In genomic region chr14:22651131-22651952, GRCm38 (mm10) we compare ENCODE assay signal across 11 mouse cellular contexts.
A peak's percentile ranks its signal among the peaks of the same experiment; 100 is the strongest.
DNase-seq lines count a peak whose midpoint lies in the region; ATAC-seq lines count a peak whose summit lies in the region.
"Had no signal": no experiment of that assay in that cellular context is flagged by ENCODE, and none has a peak within 500 bp of the region (broad histone marks: within the 10 kb centered on the region; RNA-seq: fewer than 3 reads in every experiment).

No protein-coding gene starts in this region.

- no peaks in the 10 kb centered on the region for H3K36me3 ChIP-seq in heart, embryonic 14.5 days (ENCODE audit: control insufficient read depth, insufficient read depth, low read length)
- no peaks in the 10 kb centered on the region for H3K36me3 ChIP-seq in limb, embryonic 12.5 days

- H3K27ac ChIP-seq in heart, embryonic 14.5 days (replicated peaks in 1 of 2; ENCODE audit: control insufficient read depth in 1 of 2, insufficient read depth in 1 of 2, low read depth in 2 of 2, low read length in 2 of 2), result no peak overlapping the region
- H3K27ac ChIP-seq in limb, embryonic 12.5 days, result no peak overlapping the region
- H3K27ac ChIP-seq: forebrain, embryonic 13.5 days had no signal

- H3K27me3 ChIP-seq in heart, embryonic 14.5 days (ENCODE audit: control insufficient read depth, insufficient read depth, low read length), result 0 out of 2 replicates have a peak, but pooled peaks cover 3% of the 10 kb centered on the region
- peaks cover 10% of the 10 kb centered on the region for H3K27me3 ChIP-seq in limb, embryonic 12.5 days

- WGBS in heart, embryonic 14.5 days, result 45% methylated on average over 14 of the region's 14 CpGs
- 23% methylated on average over 14 of the region's 14 CpGs for WGBS in limb, embryonic 12.5 days

- no peak overlapping the region for H3K9ac ChIP-seq in heart, embryonic 14.5 days (ENCODE audit: low read length)
- H3K9ac ChIP-seq in limb, embryonic 12.5 days (replicated peaks), result no peak overlapping the region
- H3K9ac ChIP-seq: forebrain, embryonic 13.5 days had no signal

- H3K4me2 ChIP-seq in heart, embryonic 14.5 days (ENCODE audit: low read length), result peak overlapping the region; percentile 51
- H3K4me2 ChIP-seq in limb, embryonic 12.5 days, result peak overlapping the region; percentile 3; the same call in 1 of the 2 replicates
- H3K4me2 ChIP-seq: forebrain, embryonic 13.5 days had no signal

- H3K9me3 ChIP-seq in heart, embryonic 14.5 days (ENCODE audit: control insufficient read depth, low read length), result no peaks in the 10 kb centered on the region
- no peaks in the 10 kb centered on the region for H3K9me3 ChIP-seq in limb, embryonic 12.5 days
- H3K9me3 ChIP-seq: forebrain, embryonic 13.5 days had no signal

- H3K4me1 ChIP-seq in heart, embryonic 14.5 days (ENCODE audit: control insufficient read depth in 2 of 2, insufficient read depth in 2 of 2, low read length in 2 of 2), result peaks cover 26 to 34% of the 10 kb centered on the region in 2 experiments
- H3K4me1 ChIP-seq in limb, embryonic 12.5 days (replicated peaks), result peaks cover 50% of the 10 kb centered on the region

- DNase-seq in heart, postnatal 25 days (ENCODE audit: low spot score), result no peak
- DNase-seq in embryo, embryonic 10 days (ENCODE audit: low spot score), result peak; percentile 77
- peak; percentile 60 for DNase-seq in gastrocnemius, postnatal 25 days
- DNase-seq in cerebellum, postnatal 14 days, result no peak
- no peak for DNase-seq in right cerebral cortex, postnatal 4 days
- DNase-seq: right cerebral cortex, postnatal 25 days had no signal

- no peak for ATAC-seq in heart, embryonic 14.5 days (ENCODE audit: insufficient number of reproducible peaks, insufficient read depth, low FRiP score, low read depth)
- ATAC-seq in limb, embryonic 12.5 days (ENCODE audit: insufficient number of reproducible peaks, insufficient read depth, low FRiP score, low TSS enrichment, low read depth), result peak; percentile 58; the same call in 1 of the 2 replicates
- no peak for ATAC-seq in granulocyte monocyte progenitor cell, adult 5-6 weeks (replicated peaks; ENCODE audit: poor library complexity, severe bottlenecking)
- ATAC-seq: forebrain, embryonic 13.5 days; midbrain, embryonic 16.5 days had no signal

- intact Hi-C loops in heart, postnatal 25 days (cut with DNase I), result no loop called here

- no peak overlapping the region for H3K4me3 ChIP-seq in heart, embryonic 14.5 days (ENCODE audit: control insufficient read depth in 1 of 2, insufficient read depth in 1 of 2, low read depth in 1 of 2, low read length in 2 of 2)
- H3K4me3 ChIP-seq in limb, embryonic 12.5 days (replicated peaks), result no peak overlapping the region
- H3K4me3 ChIP-seq: forebrain, embryonic 13.5 days had no signal

Comparison
In these comparisons a context has a peak if more than half of its experiments do, and no peak if none do; other contexts are left out.
1. DNase-seq: peak in embryo, embryonic 10 days (single experiment) and gastrocnemius, postnatal 25 days (single experiment); none in heart, postnatal 25 days (single experiment), cerebellum, postnatal 14 days (0 of 2) and right cerebral cortex, postnatal 4 days (single experiment).